Mouse (Mus musculus) intestine, embryonic 14.5 days (tissue): ENCODE measurements around the gene Clasp1. TPM values are rescaled to one million over a fixed set of nuclear protein-coding genes. Genes with fewer than 3 reads are reported as not detected.

Source experiments
- ATAC-seq: fragments of 200-750 bp; cut with Nextera tagmentation; replicated peaks from 2 replicates; pipeline ENCODE4 v1.8.0; 2017; ENCODE audit warnings: low read depth, moderate number of reproducible peaks, moderate TSS enrichment, moderate library complexity; ENCODE audit not compliant: low FRiP score, low TSS enrichment
- DNase-seq: peaks from one replicate; pipeline ENCODE4 v3.0.0-alpha.2; 2018; ENCODE audit warnings: low spot score
- H3K27ac ChIP-seq: fragments of 300-500 bp; sonication (generic); 2 replicates; pipeline ENCODE4 v1.5.1; 2014; ENCODE audit warnings: low read depth, mild to moderate bottlenecking, control low read depth
- H3K27me3 ChIP-seq: fragments of 300-500 bp; sonication (generic); replicated peaks from 2 replicates; pipeline ENCODE4 v1.6.1; 2014; ENCODE audit warnings: low read length, control low read depth; ENCODE audit not compliant: control insufficient read depth, insufficient read depth
- H3K36me3 ChIP-seq: fragments of 300-500 bp; sonication (generic); 2 replicates; pipeline ENCODE4 v1.6.1; 2014; ENCODE audit warnings: low read length, control low read depth; ENCODE audit not compliant: control insufficient read depth, insufficient read depth
- H3K4me1 ChIP-seq: fragments of 300-500 bp; sonication (generic); replicated peaks from 2 replicates; pipeline ENCODE4 v1.6.1; 2014; ENCODE audit warnings: low read length, control low read depth, mixed read lengths; ENCODE audit not compliant: control insufficient read depth, insufficient read depth
- H3K4me2 ChIP-seq: fragments of 300-500 bp; sonication (generic); 2 replicates; pipeline ENCODE4 v1.6.1; 2014; ENCODE audit warnings: low read length
- H3K4me3 ChIP-seq: fragments of 300-500 bp; sonication (generic); 2 replicates; pipeline ENCODE4 v1.5.1; 2014; ENCODE audit warnings: low read depth, low read length, control low read depth, mixed read lengths
- H3K9ac ChIP-seq: fragments of 300-500 bp; sonication (generic); 2 replicates; pipeline ENCODE4 v1.6.1; 2014; ENCODE audit warnings: mild to moderate bottlenecking, low read length
- H3K9me3 ChIP-seq: fragments of 300-500 bp; sonication (generic); 2 replicates; pipeline ENCODE4 v1.6.1; 2016; ENCODE audit warnings: low read length, control low read depth; ENCODE audit not compliant: control insufficient read depth
- WGBS: fragments of 180-500 bp; shearing (Covaris S2); extraction: QIAGEN DNeasy Blood & Tissue Kit; methylation state at CpG from one replicate; pipeline ENCODE4 v1.1.7; 2014; 5-methylcytosine and 5-hydroxymethylcytosine counted together
- polyA plus RNA-seq: library from polyadenylated mRNA; unstranded; fragments of >200 nt; fragmentation: Nextera tagmentation; extraction: Ambion mirVana; gene quantifications from 2 replicates; pipeline ENCODE4 v1.2.1, GENCODE M21; 2014

Clasp1 gene
- polyA plus RNA-seq, 1 experiment from 2014 or later, result 51.6 TPM

- WGBS, result 83% methylated on average over 5 of the region's 5 CpGs
- no peak for ATAC-seq
- Histone ChIP-seq H3K36me3 (peaks cover 8% of the 10 kb centered on the region; the same call in 1 of the 2 replicates), H3K27me3 (no peaks in the 10 kb centered on the region), H3K4me2 (no peak overlapping the region), H3K27ac (no peak overlapping the region), H3K9me3 (no peaks in the 10 kb centered on the region), H3K4me1 (no peaks in the 10 kb centered on the region), H3K9ac (no peak overlapping the region), H3K4me3 (no peak overlapping the region)
- DNase-seq, result no peak
Observed at GRCm38 (mm10) chr1:118410824-118411223, 22.0 kb downstream of the Clasp1 start.

GRCm38 (mm10) chr1:118413169-118413568 is 24.3 kb downstream of the Clasp1 start:
- H3K27ac ChIP-seq, result no peak overlapping the region
- H3K9me3 ChIP-seq, result no peaks in the 10 kb centered on the region
- ATAC-seq (no peak), DNase-seq (no peak)
- H3K4me3 ChIP-seq, result no peak overlapping the region
- H3K4me1 ChIP-seq, result no peaks in the 10 kb centered on the region
- no peaks in the 10 kb centered on the region for H3K27me3 ChIP-seq
- no peaks in the 10 kb centered on the region for H3K36me3 ChIP-seq
- no peak overlapping the region for H3K9ac ChIP-seq
- WGBS, result 94% methylated on average over 2 of the region's 2 CpGs
- no peak overlapping the region for H3K4me2 ChIP-seq

- ATAC-seq (no peak), DNase-seq (no peak)
- no peaks in the 10 kb centered on the region for H3K27me3 ChIP-seq
- H3K9me3 ChIP-seq, result no peaks in the 10 kb centered on the region
- WGBS, result 95% methylated on average over 9 of the region's 9 CpGs
- no peak overlapping the region for H3K4me2 ChIP-seq
- H3K36me3 ChIP-seq, result peaks cover 26% of the 10 kb centered on the region
- no peaks in the 10 kb centered on the region for H3K4me1 ChIP-seq
- H3K27ac ChIP-seq, result no peak overlapping the region
- H3K9ac ChIP-seq, result no peak overlapping the region
- H3K4me3 ChIP-seq, result no peak overlapping the region
Observed at GRCm38 (mm10) chr1:118417047-118417730, 28.3 kb downstream of the Clasp1 start.

- Histone ChIP-seq H3K9ac (no peak overlapping the region), H3K4me1 (no peaks in the 10 kb centered on the region), H3K4me2 (no peak overlapping the region), H3K4me3 (no peak overlapping the region), H3K27me3 (no peaks in the 10 kb centered on the region), H3K9me3 (no peaks in the 10 kb centered on the region), H3K27ac (no peak overlapping the region), H3K36me3 (peaks cover 43% of the 10 kb centered on the region)
- DNase-seq (no peak), ATAC-seq (no peak)
- 84% methylated on average over 8 of the region's 8 CpGs for WGBS
Observed at GRCm38 (mm10) chr1:118419399-118419798, 30.5 kb downstream of the Clasp1 start.

- Histone ChIP-seq H3K27ac (no peak overlapping the region), H3K9me3 (no peaks in the 10 kb centered on the region), H3K4me2 (no peak overlapping the region), H3K36me3 (peaks cover 54% of the 10 kb centered on the region), H3K9ac (no peak overlapping the region), H3K4me1 (no peaks in the 10 kb centered on the region), H3K4me3 (no peak overlapping the region), H3K27me3 (no peaks in the 10 kb centered on the region)
- ATAC-seq (no peak), DNase-seq (no peak)
- WGBS, result 80% methylated on average over 3 of the region's 3 CpGs
Observed at GRCm38 (mm10) chr1:118421149-118421548, 32.3 kb downstream of the Clasp1 start.

- DNase-seq, result no peak
- no peaks in the 10 kb centered on the region for H3K27me3 ChIP-seq
- WGBS, result 80% methylated on average over 6 of the region's 6 CpGs
- no peak overlapping the region for H3K4me3 ChIP-seq
- no peaks in the 10 kb centered on the region for H3K4me1 ChIP-seq
- H3K36me3 ChIP-seq, result peaks cover 54% of the 10 kb centered on the region
- H3K9me3 ChIP-seq, result no peaks in the 10 kb centered on the region
- H3K4me2 ChIP-seq, result no peak overlapping the region
- no peak overlapping the region for H3K27ac ChIP-seq
- no peak overlapping the region for H3K9ac ChIP-seq
- no peak for ATAC-seq
Observed at GRCm38 (mm10) chr1:118422812-118423211, 34.0 kb downstream of the Clasp1 start.

GRCm38 (mm10) chr1:118425982-118426381 is 37.1 kb downstream of the Clasp1 start:
- Histone ChIP-seq H3K9ac (no peak overlapping the region), H3K4me1 (no peaks in the 10 kb centered on the region; the same call in 1 of the 2 replicates), H3K27me3 (no peaks in the 10 kb centered on the region), H3K4me3 (no peak overlapping the region), H3K27ac (no peak overlapping the region), H3K9me3 (no peaks in the 10 kb centered on the region), H3K36me3 (peaks cover 35% of the 10 kb centered on the region), H3K4me2 (no peak overlapping the region)
- 82% methylated on average over 2 of the region's 2 CpGs for WGBS
- DNase-seq (no peak), ATAC-seq (no peak)

- ATAC-seq (no peak), DNase-seq (no peak)
- peaks cover 14% of the 10 kb centered on the region for H3K36me3 ChIP-seq
- no peak overlapping the region for H3K4me2 ChIP-seq
- no peak overlapping the region for H3K9ac ChIP-seq
- H3K27ac ChIP-seq, result no peak overlapping the region
- H3K9me3 ChIP-seq, result no peaks in the 10 kb centered on the region
- WGBS, result 77% methylated on average over 6 of the region's 6 CpGs
- no peaks in the 10 kb centered on the region for H3K27me3 ChIP-seq
- H3K4me3 ChIP-seq, result no peak overlapping the region
- H3K4me1 ChIP-seq, result no peaks in the 10 kb centered on the region; the same call in 1 of the 2 replicates
Observed at GRCm38 (mm10) chr1:118428354-118429084, 39.7 kb downstream of the Clasp1 start.
